Mouse (Mus musculus) hindbrain, embryonic 11.5 days (tissue): ENCODE results near the gene Ptprm. TPM values are rescaled to one million over a fixed set of nuclear protein-coding genes. Genes with fewer than 3 reads are reported as not detected.

ENCODE experiments used
- ATAC-seq: fragments of 200-750 bp; cut with Nextera tagmentation; 2 replicates; pipeline ENCODE4 v1.8.0; 2017; ENCODE audit warnings: mild to moderate bottlenecking, moderate TSS enrichment, moderate library complexity; ENCODE audit not compliant: low FRiP score
- DNase-seq: peaks from one replicate; pipeline ENCODE4 v3.0.0-alpha.2; 2015; ENCODE audit warnings: low spot score
- H3K27ac ChIP-seq: fragments of 300-500 bp; sonication (generic); 2 replicates; pipeline ENCODE4 v1.5.1; 2014; ENCODE audit warnings: mild to moderate bottlenecking, low read depth, low read length
- H3K27me3 ChIP-seq: fragments of 300-500 bp; sonication (generic); 2 replicates; pipeline ENCODE4 v1.6.1; 2014; ENCODE audit warnings: mild to moderate bottlenecking, low read length, moderate library complexity, mixed read lengths; ENCODE audit not compliant: control insufficient read depth, insufficient read depth
- H3K36me3 ChIP-seq: fragments of 300-500 bp; sonication (generic); 2 replicates; pipeline ENCODE4 v1.6.1; 2014; ENCODE audit warnings: mild to moderate bottlenecking, low read length, moderate library complexity, mixed read lengths; ENCODE audit not compliant: control insufficient read depth, insufficient read depth
- H3K4me1 ChIP-seq: fragments of 300-500 bp; sonication (generic); replicated peaks from 2 replicates; pipeline ENCODE4 v1.6.1; 2014; ENCODE audit warnings: low read length, mixed read lengths; ENCODE audit not compliant: control insufficient read depth, insufficient read depth
- H3K4me2 ChIP-seq: fragments of 300-500 bp; sonication (generic); replicated peaks from 2 replicates; pipeline ENCODE4 v1.6.1; 2014; ENCODE audit warnings: mild to moderate bottlenecking, low read depth, low read length
- H3K4me3 ChIP-seq: fragments of 300-500 bp; sonication (generic); 2 replicates; pipeline ENCODE4 v1.5.1; 2014; ENCODE audit warnings: low read depth, low read length
- H3K9ac ChIP-seq: fragments of 300-500 bp; sonication (generic); 2 replicates; pipeline ENCODE4 v1.6.1; 2014; ENCODE audit warnings: low read depth, low read length
- H3K9me3 ChIP-seq: fragments of 300-500 bp; sonication (generic); 2 replicates; pipeline ENCODE4 v1.6.1; 2016; ENCODE audit warnings: low read length; ENCODE audit not compliant: control insufficient read depth
- WGBS: fragments of 180-500 bp; shearing (Covaris S2); extraction: QIAGEN DNeasy Blood & Tissue Kit; methylation state at CpG from one replicate; pipeline ENCODE4 v1.1.7; 2014; 5-methylcytosine and 5-hydroxymethylcytosine counted together
- polyA plus RNA-seq: library from polyadenylated mRNA; unstranded; fragments of >200 nt; fragmentation: Nextera tagmentation; extraction: Ambion mirVana; gene quantifications from 2 replicates; pipeline ENCODE4 v1.2.1, GENCODE M21; 2014

Gene Ptprm
- polyA plus RNA-seq, 1 experiment from 2014 or later: 11.2 TPM

- H3K27ac ChIP-seq: no peak overlapping the region
- H3K4me1 ChIP-seq: no peaks in the 10 kb centered on the region
- H3K4me3 ChIP-seq: no peak overlapping the region
- no peaks in the 10 kb centered on the region for H3K36me3 ChIP-seq
- no peaks in the 10 kb centered on the region for H3K9me3 ChIP-seq
- H3K9ac ChIP-seq: no peak overlapping the region
- H3K4me2 ChIP-seq: no peak overlapping the region
- DNase-seq (no peak), ATAC-seq (no peak)
- H3K27me3 ChIP-seq: no peaks in the 10 kb centered on the region
- WGBS: 90% methylated on average over 7 of the region's 7 CpGs
Measured at GRCm38 (mm10) chr17:67071231-67072009, 282.8 kb downstream of the Ptprm start.

GRCm38 (mm10) chr17:67063611-67064010 is 290.6 kb downstream of the Ptprm start:
- Histone ChIP-seq H3K27me3 (no peaks in the 10 kb centered on the region), H3K27ac (no peak overlapping the region), H3K9ac (no peak overlapping the region), H3K4me2 (no peak overlapping the region), H3K36me3 (no peaks in the 10 kb centered on the region), H3K4me3 (no peak overlapping the region), H3K4me1 (no peaks in the 10 kb centered on the region), H3K9me3 (no peaks in the 10 kb centered on the region)
- DNase-seq (no peak), ATAC-seq (no peak)
- 92% methylated on average over 5 of the region's 5 CpGs for WGBS

GRCm38 (mm10) chr17:67055681-67056080 is 298.6 kb downstream of the Ptprm start:
- H3K36me3 ChIP-seq: no peaks in the 10 kb centered on the region
- no peaks in the 10 kb centered on the region for H3K4me1 ChIP-seq
- no peaks in the 10 kb centered on the region for H3K9me3 ChIP-seq
- H3K4me3 ChIP-seq: no peak overlapping the region
- 89% methylated on average over 6 of the region's 6 CpGs for WGBS
- DNase-seq: no peak
- H3K4me2 ChIP-seq: no peak overlapping the region
- H3K9ac ChIP-seq: no peak overlapping the region
- no peaks in the 10 kb centered on the region for H3K27me3 ChIP-seq
- H3K27ac ChIP-seq: no peak overlapping the region
- ATAC-seq: no peak

- ATAC-seq (no peak), DNase-seq (no peak)
- Histone ChIP-seq H3K36me3 (no peaks in the 10 kb centered on the region), H3K27ac (no peak overlapping the region), H3K9ac (no peak overlapping the region), H3K27me3 (no peaks in the 10 kb centered on the region), H3K4me3 (no peak overlapping the region), H3K4me1 (no peaks in the 10 kb centered on the region), H3K4me2 (no peak overlapping the region), H3K9me3 (no peaks in the 10 kb centered on the region)
- 93% methylated on average over 10 of the region's 10 CpGs for WGBS
Measured at GRCm38 (mm10) chr17:67054202-67054601, 300.1 kb downstream of the Ptprm start.

- Histone ChIP-seq H3K27ac (no peak overlapping the region), H3K27me3 (no peaks in the 10 kb centered on the region), H3K4me3 (no peak overlapping the region), H3K9ac (no peak overlapping the region), H3K36me3 (no peaks in the 10 kb centered on the region), H3K4me1 (no peaks in the 10 kb centered on the region), H3K4me2 (no peak overlapping the region), H3K9me3 (no peaks in the 10 kb centered on the region)
- no peak for ATAC-seq
- no peak for DNase-seq
- WGBS: 77% methylated on average over 11 of the region's 11 CpGs
Measured at GRCm38 (mm10) chr17:67052624-67053314, 301.5 kb downstream of the Ptprm start.

- Histone ChIP-seq H3K4me1 (no peaks in the 10 kb centered on the region), H3K27ac (no peak overlapping the region), H3K9me3 (no peaks in the 10 kb centered on the region), H3K9ac (0 out of 2 replicates have a peak overlapping the region, but pooled peaks have one; percentile 19), H3K4me3 (no peak overlapping the region), H3K36me3 (no peaks in the 10 kb centered on the region), H3K4me2 (no peak overlapping the region), H3K27me3 (no peaks in the 10 kb centered on the region)
- peak; percentile 19 for DNase-seq
- WGBS: 33% methylated on average over 4 of the region's 4 CpGs
- ATAC-seq: no peak
Measured at GRCm38 (mm10) chr17:67047697-67048096, 306.6 kb downstream of the Ptprm start.

GRCm38 (mm10) chr17:67038558-67038957 is 315.7 kb downstream of the Ptprm start:
- no peak for ATAC-seq
- 80% methylated on average over 6 of the region's 6 CpGs for WGBS
- Histone ChIP-seq H3K9me3 (no peaks in the 10 kb centered on the region), H3K27ac (no peak overlapping the region), H3K4me3 (no peak overlapping the region), H3K27me3 (no peaks in the 10 kb centered on the region), H3K9ac (no peak overlapping the region), H3K36me3 (no peaks in the 10 kb centered on the region), H3K4me1 (no peaks in the 10 kb centered on the region), H3K4me2 (no peak overlapping the region)
- DNase-seq: no peak

GRCm38 (mm10) chr17:67033547-67033946 is 320.7 kb downstream of the Ptprm start:
- Histone ChIP-seq H3K27ac (no peak overlapping the region), H3K27me3 (no peaks in the 10 kb centered on the region), H3K9ac (no peak overlapping the region), H3K4me3 (no peak overlapping the region), H3K4me1 (no peaks in the 10 kb centered on the region), H3K36me3 (no peaks in the 10 kb centered on the region), H3K4me2 (no peak overlapping the region), H3K9me3 (no peaks in the 10 kb centered on the region)
- ATAC-seq (no peak), DNase-seq (no peak)
- 92% methylated on average over 3 of the region's 3 CpGs for WGBS

GRCm38 (mm10) chr17:67032021-67032420 is 322.2 kb downstream of the Ptprm start:
- H3K9ac ChIP-seq: no peak overlapping the region
- H3K27me3 ChIP-seq: no peaks in the 10 kb centered on the region
- no peak overlapping the region for H3K4me3 ChIP-seq
- no peaks in the 10 kb centered on the region for H3K4me1 ChIP-seq
- WGBS: 94% methylated on average over 6 of the region's 6 CpGs
- H3K36me3 ChIP-seq: no peaks in the 10 kb centered on the region
- no peaks in the 10 kb centered on the region for H3K9me3 ChIP-seq
- ATAC-seq (no peak), DNase-seq (no peak)
- no peak overlapping the region for H3K4me2 ChIP-seq
- H3K27ac ChIP-seq: no peak overlapping the region
